8 mouse cellular contexts compared by ENCODE assay signal in the genomic region with DNA sequence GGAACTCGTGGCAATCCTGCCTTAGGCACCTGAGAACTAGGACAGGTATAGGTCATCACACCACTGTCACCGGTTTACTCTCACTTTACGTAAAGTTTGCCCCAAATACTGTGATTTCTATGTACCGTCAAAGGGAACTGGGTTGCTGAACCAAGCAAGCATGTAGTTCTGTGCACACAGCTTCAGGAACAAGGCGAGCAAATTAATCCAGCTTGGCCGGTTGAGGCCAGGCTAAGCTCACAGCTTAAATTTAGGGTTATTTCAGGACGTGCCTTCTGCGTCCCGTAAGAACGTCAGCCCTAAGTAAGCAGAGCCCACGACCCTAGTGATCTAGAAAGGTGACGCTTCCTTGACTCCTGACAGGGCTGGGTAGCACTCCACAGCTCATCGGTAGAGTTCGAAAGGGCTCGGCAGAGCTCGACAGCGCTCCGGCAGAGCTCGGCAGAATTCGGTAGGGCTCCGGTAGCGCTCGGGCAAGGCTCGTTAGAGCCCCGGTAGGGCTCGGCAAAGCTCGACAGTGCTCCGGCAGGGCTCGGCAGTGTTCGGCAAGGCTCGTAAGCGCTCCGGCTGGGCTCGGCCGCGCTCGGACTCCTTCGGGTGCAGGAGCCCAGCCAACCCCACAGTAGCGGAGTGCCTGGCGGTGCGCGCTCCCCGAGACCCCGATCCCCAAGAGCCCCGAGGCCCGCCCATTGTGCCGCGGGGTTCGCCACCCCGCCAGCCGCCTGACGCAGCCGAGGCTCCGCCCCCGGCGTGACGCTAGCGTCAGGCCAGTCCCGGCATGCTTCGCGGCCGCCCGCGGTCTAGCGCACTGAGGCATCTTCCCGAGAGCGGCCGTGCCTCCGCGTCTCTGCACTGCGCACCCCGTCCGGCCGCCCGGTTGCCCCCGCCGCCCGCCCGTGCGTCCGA. TPM values are rescaled to one million over a fixed set of nuclear protein-coding genes. Genes with fewer than 3 reads are reported as not detected.
DNase-seq lines count a peak whose midpoint lies in the region; ATAC-seq lines count a peak whose summit lies in the region.

A gene (plus strand): TSS at position 770 of the 906 bp plus-strand sequence.

- 1% methylated on average over 80 of the region's 81 CpGs for WGBS in heart, embryonic 13.5 days
- under 1% methylated on average over 75 of the region's 81 CpGs for WGBS in liver, embryonic 12.5 days (ENCODE audit: insufficient replicate concordance)
- 1% methylated on average over 77 of the region's 81 CpGs for whole genome bisulfite sequencing in stomach, embryonic 15.5 days

- peak within 1 kb of the TSS; percentile 92 for H3K4me2 ChIP-seq in heart, embryonic 13.5 days
- peak within 1 kb of the TSS; percentile 89 for H3K4me2 ChIP-seq in liver, embryonic 12.5 days
- H3K4me2 ChIP-seq in stomach, embryonic 15.5 days = peak within 1 kb of the TSS; percentile 83

- H3K36me3 ChIP-seq in heart, embryonic 13.5 days = peaks cover 17% of the 10 kb centered on the region
- peaks cover 21% of the 10 kb centered on the region for H3K36me3 ChIP-seq in liver, embryonic 12.5 days
- H3K36me3 ChIP-seq in stomach, embryonic 15.5 days = 0 out of 2 replicates have a peak, but pooled peaks cover 4% of the 10 kb centered on the region

- peak; percentile 95 for ATAC-seq in heart, embryonic 13.5 days (ENCODE audit: extremely low read depth, insufficient number of reproducible peaks, low FRiP score, low TSS enrichment)
- peak; percentile 94 for ATAC-seq in liver, embryonic 12.5 days
- ATAC-seq in stomach, embryonic 15.5 days (ENCODE audit: insufficient read depth, low FRiP score, low read depth) = peak; percentile 95

- H3K27me3 ChIP-seq in heart, embryonic 13.5 days (replicated peaks) = no peaks in the 10 kb centered on the region
- no peaks in the 10 kb centered on the region for H3K27me3 ChIP-seq in liver, embryonic 12.5 days (replicated peaks)
- no peaks in the 10 kb centered on the region for H3K27me3 ChIP-seq in stomach, embryonic 15.5 days (replicated peaks)

- H3K4me1 ChIP-seq in brown adipose tissue, adult 24 weeks (ENCODE audit: control insufficient read depth, insufficient read depth, insufficient read length, low read length) = peaks cover 17% of the 10 kb centered on the region; the same call in 1 of the 2 replicates
- peaks cover 45% of the 10 kb centered on the region for H3K4me1 ChIP-seq in heart, embryonic 13.5 days
- peaks cover 59% of the 10 kb centered on the region for H3K4me1 ChIP-seq in liver, embryonic 12.5 days
- H3K4me1 ChIP-seq in stomach, embryonic 15.5 days = peaks cover 12% of the 10 kb centered on the region; the same call in 1 of the 2 replicates

- H3K4me3 ChIP-seq in brown adipose tissue, adult 24 weeks (ENCODE audit: insufficient read depth, low read depth, low read length) = peak within 1 kb of the TSS; percentile 86
- H3K4me3 ChIP-seq in heart, embryonic 13.5 days = peak within 1 kb of the TSS; percentile 93
- peak within 1 kb of the TSS; percentile 91 for H3K4me3 ChIP-seq in liver, embryonic 12.5 days
- H3K4me3 ChIP-seq in stomach, embryonic 15.5 days (replicated peaks) = peak within 1 kb of the TSS; percentile 91

- no peaks in the 10 kb centered on the region for H3K9me3 ChIP-seq in heart, embryonic 13.5 days
- H3K9me3 ChIP-seq in liver, embryonic 12.5 days (replicated peaks) = no peaks in the 10 kb centered on the region
- H3K9me3 ChIP-seq in stomach, embryonic 15.5 days = no peaks in the 10 kb centered on the region

- DNase-seq in CD4-positive, CD25-positive, alpha-beta regulatory T cell, adult 2 months (ENCODE audit: low read depth, low spot score) = peak; percentile 99
- peak; percentile 26 for DNase-seq in fat pad, adult 2 months (ENCODE audit: extremely low read depth, low read depth, low spot score)
- DNase-seq in kidney, postnatal 10 days = peak; percentile 96
- DNase-seq in natural killer cell, adult 2 months (ENCODE audit: low spot score in 2 of 2) = peak; percentile 92 to 97

- H3K27ac ChIP-seq in brown adipose tissue, adult 24 weeks (replicated peaks; ENCODE audit: low read depth, low read length) = peak within 1 kb of the TSS; percentile 79
- peak within 1 kb of the TSS; percentile 84 for H3K27ac ChIP-seq in heart, embryonic 13.5 days (replicated peaks)
- peak within 1 kb of the TSS; percentile 96 for H3K27ac ChIP-seq in liver, embryonic 12.5 days
- peak within 1 kb of the TSS; percentile 90 for H3K27ac ChIP-seq in stomach, embryonic 15.5 days

- peak within 1 kb of the TSS; percentile 97 for H3K9ac ChIP-seq in heart, embryonic 13.5 days
- H3K9ac ChIP-seq in liver, embryonic 12.5 days = peak within 1 kb of the TSS; percentile 93
- peak within 1 kb of the TSS; percentile 85 for H3K9ac ChIP-seq in stomach, embryonic 15.5 days

RNA-seq across cellular contexts. Expression of the gene that starts here (rescaled TPM):
- polyA plus RNA-seq in brown adipose tissue, adult 24 weeks (2012; ENCODE audit: insufficient read depth, insufficient read length, missing spikeins) = 23.8 and 23.9 TPM in 2 replicates
- polyA plus RNA-seq in heart, embryonic 13.5 days (2015; fragmentation: Nextera tagmentation; extraction: Ambion mirVana) = 11.0 and 12.0 TPM in 2 replicates
- 17.4 and 17.5 TPM in 2 replicates for polyA plus RNA-seq in liver, embryonic 12.5 days (2016; fragmentation: Nextera tagmentation; extraction: Ambion mirVana)
- 17.2 and 18.7 TPM in 2 replicates for polyA plus RNA-seq in stomach, embryonic 15.5 days (2015; fragmentation: Nextera tagmentation; extraction: Ambion mirVana)

Comparison
In these comparisons a context has a peak if more than half of its experiments do, and no peak if none do; other contexts are left out.
1. Peak in every context shown above with its lines: DNase-seq, ATAC-seq, H3K4me3 ChIP-seq and H3K27ac ChIP-seq.
2. DNase-seq: peak in every context shown above with its lines; median percentile 99 in CD4-positive, CD25-positive, alpha-beta regulatory T cell, adult 2 months; 96 in kidney, postnatal 10 days; 94 in natural killer cell, adult 2 months; 26 in fat pad, adult 2 months.